Mouse (Mus musculus) thymus, adult 2 months (tissue): ENCODE results near the gene Cacng3. TPM values are rescaled to one million over a fixed set of nuclear protein-coding genes. Genes with fewer than 3 reads are reported as not detected.

ENCODE experiments used
- DNase-seq: peaks from one replicate; pipeline ENCODE4 v3.0.0; 2021
- H3K27ac ChIP-seq: fragments of 200-500 bp; 2 replicates; pipeline ENCODE4 v1.5.1; 2012; ENCODE audit warnings: low read length, control low read depth; ENCODE audit not compliant: control insufficient read depth, insufficient read depth
- H3K27me3 ChIP-seq: fragments of 200-500 bp; 2 replicates; pipeline ENCODE4 v1.6.1; 2012; ENCODE audit warnings: mild to moderate bottlenecking, low read length, moderate library complexity, mixed read lengths; ENCODE audit not compliant: control insufficient read depth, insufficient read depth
- H3K36me3 ChIP-seq: fragments of 200-500 bp; 2 replicates; pipeline ENCODE4 v1.6.1; 2012; ENCODE audit warnings: mild to moderate bottlenecking, low read length, moderate library complexity; ENCODE audit not compliant: control insufficient read depth, insufficient read depth
- H3K4me1 ChIP-seq: fragments of 200-500 bp; replicated peaks from 2 replicates; pipeline ENCODE4 v1.6.1; 2012; ENCODE audit warnings: low read length; ENCODE audit not compliant: control insufficient read depth, insufficient read depth
- H3K4me3 ChIP-seq: fragments of 200-500 bp; 2 replicates; pipeline ENCODE4 v1.5.1; 2012; ENCODE audit warnings: mild to moderate bottlenecking, low read length, control low read depth, moderate library complexity; ENCODE audit not compliant: control insufficient read depth, insufficient read depth
- CTCF ChIP-seq: fragments of 200-500 bp; IDR thresholded peaks from 2 replicates; pipeline ENCODE4 v1.5.1; 2012; ENCODE audit warnings: mild to moderate bottlenecking, control low read depth, low read length, moderate library complexity, borderline replicate concordance; ENCODE audit not compliant: control insufficient read depth, poor library complexity, insufficient read depth; ENCODE audit errors: extremely low read depth
- POLR2A ChIP-seq: fragments of 200-500 bp; IDR thresholded peaks from 2 replicates; pipeline ENCODE4 v1.6.1; 2012; ENCODE audit warnings: mild to moderate bottlenecking, low read length, control low read depth, moderate library complexity; ENCODE audit not compliant: control insufficient read depth, poor library complexity, insufficient read depth; ENCODE audit errors: extremely low read depth
- WGBS: fragments of 180-500 bp; shearing (Covaris S2); methylation state at CpG from one replicate; pipeline ENCODE4 v1.1.7; 2018; 5-methylcytosine and 5-hydroxymethylcytosine counted together
- polyA plus RNA-seq: library from polyadenylated mRNA; depleted of rRNA; stranded (reverse); fragments of >200 nt; gene quantifications from 2 replicates; pipeline ENCODE4 v1.2.3, GENCODE M21; 2012

The Cacng3 gene
- polyA plus RNA-seq, 1 experiment: not detected

DNA sequence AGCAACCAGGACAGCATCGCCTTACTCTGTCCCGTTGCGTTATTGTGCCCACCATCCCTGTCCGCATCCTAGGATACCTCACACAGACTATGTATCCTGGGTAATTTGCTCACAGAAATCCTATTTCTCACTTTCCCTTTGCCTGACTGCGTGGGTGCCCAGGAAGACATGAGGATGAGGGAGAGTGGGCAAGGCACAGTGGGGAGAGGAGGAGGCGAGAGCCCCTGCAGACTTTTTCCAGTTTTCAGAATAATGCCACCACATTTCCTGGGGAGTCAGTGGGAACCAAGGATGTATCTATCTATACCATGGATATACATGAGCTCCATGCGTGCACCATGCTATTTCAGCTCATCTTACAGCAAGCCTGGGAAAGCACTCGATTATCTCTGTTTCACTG lies 57.9 kb downstream of the Cacng3 start:
- DNase-seq: no peak
- Histone ChIP-seq H3K36me3 (no peaks in the 10 kb centered on the region), H3K27ac (no peak overlapping the region), H3K27me3 (no peaks in the 10 kb centered on the region), H3K4me3 (no peak overlapping the region), H3K4me1 (no peaks in the 10 kb centered on the region)
- TF ChIP-seq CTCF (no peak), POLR2A (no peak)
- WGBS: 96% methylated on average over 8 of the region's 8 CpGs

DNA sequence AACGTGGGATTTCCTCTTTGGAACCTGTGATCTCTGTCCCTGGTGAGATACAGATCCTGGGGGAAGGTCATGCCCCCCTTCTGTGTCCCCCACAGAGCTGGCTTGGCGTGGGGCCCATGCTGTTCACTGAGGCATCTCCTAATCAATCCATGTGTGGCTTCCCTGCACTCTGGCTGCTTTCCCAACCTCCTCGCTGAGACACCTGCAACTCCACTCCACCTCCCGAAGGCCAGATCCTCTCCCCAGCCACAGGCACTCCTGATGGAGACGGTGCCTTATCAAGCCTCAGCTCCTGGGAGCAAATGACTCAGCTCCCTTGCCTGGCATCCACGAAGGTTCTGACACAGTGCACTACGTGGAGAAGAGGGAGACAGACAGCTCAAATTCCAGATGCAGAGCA lies 58.6 kb downstream of the Cacng3 start:
- WGBS: 50% methylated on average over 7 of the region's 7 CpGs
- Histone ChIP-seq H3K4me3 (no peak overlapping the region), H3K27ac (no peak overlapping the region), H3K4me1 (no peaks in the 10 kb centered on the region), H3K36me3 (no peaks in the 10 kb centered on the region), H3K27me3 (no peaks in the 10 kb centered on the region)
- no peak for DNase-seq
- TF ChIP-seq CTCF (no peak), POLR2A (no peak)

DNA sequence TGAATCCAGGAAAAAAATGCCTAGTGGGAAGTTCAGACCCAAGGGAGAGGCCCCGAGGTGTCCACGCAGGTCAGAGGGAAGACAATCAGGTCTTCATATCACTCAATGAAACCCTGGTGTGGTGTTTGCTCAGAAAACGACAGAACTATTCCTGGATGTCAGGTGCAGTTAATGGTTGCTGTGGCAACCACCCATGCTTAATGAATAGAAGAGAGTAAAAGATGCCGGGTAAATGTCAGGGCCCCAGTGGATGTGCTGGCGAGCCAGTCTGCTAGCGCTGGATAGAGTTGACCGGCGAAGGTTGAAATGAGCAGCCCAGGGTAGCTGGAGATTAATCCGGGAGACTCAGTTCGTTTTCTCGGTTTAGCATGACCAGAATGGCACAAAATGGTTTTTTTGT lies 65.0 kb downstream of the Cacng3 start:
- Histone ChIP-seq H3K27ac (no peak overlapping the region), H3K36me3 (no peaks in the 10 kb centered on the region), H3K27me3 (no peaks in the 10 kb centered on the region), H3K4me1 (no peaks in the 10 kb centered on the region), H3K4me3 (no peak overlapping the region)
- no peak for DNase-seq
- TF ChIP-seq CTCF (no peak), POLR2A (no peak)
- 89% methylated on average over 11 of the region's 11 CpGs for WGBS

DNA sequence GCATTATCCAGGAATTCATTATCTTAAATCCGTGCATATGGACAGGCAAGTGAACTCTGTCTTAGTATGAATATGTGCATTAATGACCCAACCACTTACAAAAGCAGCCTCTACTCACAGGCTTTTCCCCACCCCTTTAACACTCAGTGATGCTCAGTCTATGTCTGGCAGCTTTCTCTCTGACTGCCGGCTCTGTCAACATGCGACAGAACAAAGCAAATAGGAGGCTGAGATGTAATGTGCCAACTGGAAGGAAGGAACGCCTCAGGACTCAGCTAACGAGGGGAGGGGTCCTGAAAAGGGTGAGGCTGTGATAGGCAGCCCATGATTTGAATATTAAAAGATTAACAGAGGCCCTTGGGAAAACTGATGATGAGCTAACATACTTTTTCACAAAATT lies 68.2 kb downstream of the Cacng3 start:
- H3K4me1 ChIP-seq: no peaks in the 10 kb centered on the region
- H3K27ac ChIP-seq: no peak overlapping the region
- DNase-seq: no peak
- H3K4me3 ChIP-seq: no peak overlapping the region
- WGBS: 74% methylated on average over 5 of the region's 5 CpGs
- no peaks in the 10 kb centered on the region for H3K27me3 ChIP-seq
- no peak for TF ChIP-seq POLR2A
- TF ChIP-seq CTCF: no peak
- no peaks in the 10 kb centered on the region for H3K36me3 ChIP-seq

DNA sequence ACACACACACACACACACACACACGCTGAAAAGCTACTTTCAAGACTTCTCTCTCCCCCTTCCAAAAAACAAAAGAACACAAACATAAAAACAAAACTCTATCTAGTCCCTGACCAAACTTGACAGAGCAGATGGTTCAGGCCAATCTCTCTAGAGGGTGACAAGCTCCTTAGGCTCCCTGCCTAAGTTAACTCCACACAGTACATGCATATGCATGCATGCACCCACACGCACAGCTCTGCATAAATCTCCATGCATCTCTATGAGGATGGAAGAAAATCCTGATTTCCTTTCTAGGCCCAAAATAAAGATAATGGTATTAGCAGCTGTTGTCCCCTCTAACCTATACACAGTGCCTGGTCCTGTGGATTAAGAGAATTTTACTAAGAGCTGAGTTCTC lies 70.4 kb downstream of the Cacng3 start:
- Histone ChIP-seq H3K27me3 (no peaks in the 10 kb centered on the region), H3K4me3 (no peak overlapping the region), H3K27ac (no peak overlapping the region), H3K4me1 (no peaks in the 10 kb centered on the region), H3K36me3 (no peaks in the 10 kb centered on the region)
- WGBS: 99% methylated on average over 2 of the region's 2 CpGs
- no peak for DNase-seq
- TF ChIP-seq CTCF: no peak

DNA sequence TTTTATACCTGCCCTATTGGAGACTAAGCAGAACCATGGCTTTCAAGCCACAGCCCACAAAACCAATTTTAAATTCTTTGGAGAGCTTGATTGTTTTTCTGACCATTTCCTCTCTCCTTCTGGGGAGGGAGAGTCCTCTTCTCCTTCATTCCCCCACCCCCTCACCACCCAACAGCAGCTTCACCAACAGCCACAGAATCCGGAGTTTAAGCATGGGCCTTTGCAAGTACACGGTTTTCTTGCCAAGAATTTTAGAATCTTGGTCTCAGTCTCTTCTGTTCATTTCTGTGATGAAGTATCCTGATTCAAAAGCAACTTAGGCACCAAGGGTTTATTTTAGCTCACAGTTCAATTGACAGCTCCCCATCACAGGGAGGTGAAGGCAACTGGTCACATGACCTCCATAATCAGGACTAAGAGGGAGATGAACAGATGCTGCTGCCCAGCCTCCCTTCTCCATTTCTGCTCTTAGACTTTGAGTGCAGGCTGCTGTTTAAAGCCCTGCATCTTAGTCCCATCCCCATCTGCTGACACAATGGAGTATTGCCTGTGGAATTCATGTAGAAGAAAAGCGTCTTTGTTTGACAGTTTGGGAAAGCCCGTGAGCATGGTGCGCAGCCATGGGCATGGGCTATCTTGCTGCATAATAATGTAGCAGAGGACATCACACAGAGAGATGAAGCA lies 85.8 kb downstream of the Cacng3 start:
- Histone ChIP-seq H3K4me3 (no peak overlapping the region), H3K27ac (no peak overlapping the region), H3K36me3 (no peaks in the 10 kb centered on the region), H3K4me1 (no peaks in the 10 kb centered on the region), H3K27me3 (no peaks in the 10 kb centered on the region)
- no peak for DNase-seq
- WGBS: 91% methylated on average over 5 of the region's 5 CpGs
- TF ChIP-seq CTCF (no peak), POLR2A (no peak)

DNA sequence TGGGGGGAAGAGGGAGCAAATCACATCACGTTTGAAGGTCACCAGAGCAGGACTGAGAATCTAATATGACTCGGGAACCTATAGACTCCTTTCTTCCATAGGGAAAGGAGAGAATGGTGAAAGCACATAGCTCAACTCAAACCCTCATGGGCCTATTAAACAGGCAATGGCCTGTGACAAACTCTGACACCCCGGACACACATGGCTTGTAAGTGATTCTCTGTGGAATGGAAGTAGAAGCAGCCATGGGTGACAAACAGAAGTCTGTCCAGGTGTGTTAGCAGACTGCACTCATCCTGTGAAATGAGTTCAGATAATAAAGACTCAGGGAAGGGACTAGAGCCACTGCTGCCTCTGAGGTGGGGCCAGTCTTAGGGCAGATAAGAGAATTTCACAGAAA lies 88.4 kb downstream of the Cacng3 start:
- no peaks in the 10 kb centered on the region for H3K27me3 ChIP-seq
- 71% methylated on average over 3 of the region's 3 CpGs for WGBS
- H3K36me3 ChIP-seq: no peaks in the 10 kb centered on the region
- H3K27ac ChIP-seq: no peak overlapping the region
- H3K4me3 ChIP-seq: no peak overlapping the region
- no peak for TF ChIP-seq POLR2A
- TF ChIP-seq CTCF: no peak
- no peak for DNase-seq
- no peaks in the 10 kb centered on the region for H3K4me1 ChIP-seq
